Comparison of ENCODE assay signal across 19 mouse cellular contexts in the genomic region with DNA sequence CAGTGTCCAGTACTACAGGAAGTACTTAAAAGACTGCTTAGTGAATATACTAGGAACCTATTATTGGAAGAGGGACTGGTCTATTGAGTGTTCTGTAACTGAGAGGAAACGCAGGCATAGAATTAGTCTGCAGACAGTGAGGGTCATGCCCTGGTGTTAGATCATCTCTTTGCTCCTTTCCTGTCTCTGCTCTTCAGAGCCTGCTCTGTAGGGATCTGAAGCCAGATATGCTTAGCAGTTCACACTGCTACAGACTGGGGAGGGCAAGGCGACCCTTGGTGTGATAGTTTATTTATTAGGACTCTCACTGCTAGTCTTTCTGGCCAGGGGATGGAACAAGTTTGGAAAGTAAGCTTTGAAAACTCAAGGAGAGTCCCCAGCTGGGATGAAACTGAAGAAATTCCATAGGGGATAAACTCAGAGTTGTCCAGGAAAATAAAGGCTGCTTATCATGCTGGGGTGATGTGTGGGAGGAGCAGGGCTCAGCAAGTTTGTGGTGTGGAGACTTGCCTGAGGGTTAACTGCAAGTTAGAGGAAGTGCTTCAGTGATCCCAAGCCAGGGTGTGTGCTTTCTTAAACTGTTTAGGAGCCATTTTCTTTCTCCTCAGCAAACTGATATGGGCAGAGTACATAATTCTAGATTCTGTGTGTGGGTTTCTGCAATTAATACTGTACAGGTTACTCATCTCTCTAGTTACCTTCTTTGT. TPM values are rescaled to one million over a fixed set of nuclear protein-coding genes. Genes with fewer than 3 reads are reported as not detected.
DNase-seq lines count a peak whose midpoint lies in the region; ATAC-seq and TF ChIP-seq lines count a peak whose summit lies in the region.
"Had no signal": no experiment of that assay in that cellular context is flagged by ENCODE, and none has a peak within 500 bp of the region (broad histone marks: within the 10 kb centered on the region; RNA-seq: fewer than 3 reads in every experiment).

No protein-coding gene starts in this region.

- H3K27me3 ChIP-seq in kidney, embryonic 14.5 days (ENCODE audit: control insufficient read depth, insufficient read depth, low read length) = no peaks in the 10 kb centered on the region
- no peaks in the 10 kb centered on the region for H3K27me3 ChIP-seq in midbrain, embryonic 14.5 days (ENCODE audit: control insufficient read depth, insufficient read depth, low read length)
- H3K27me3 ChIP-seq in midbrain, embryonic 10.5 days (ENCODE audit: low read depth, poor library complexity, severe bottlenecking) = no peaks in the 10 kb centered on the region
- H3K27me3 ChIP-seq in stomach, postnatal 0 days (ENCODE audit: control insufficient read depth, insufficient read depth, low read length) = no peaks in the 10 kb centered on the region
- H3K27me3 ChIP-seq in hindbrain, embryonic 13.5 days = no peaks in the 10 kb centered on the region
- H3K27me3 ChIP-seq: embryonic facial prominence, embryonic 12.5 days; limb, embryonic 12.5 days; liver, embryonic 15.5 days had no signal

- H3K4me1 ChIP-seq in kidney, embryonic 14.5 days (ENCODE audit: control insufficient read depth, insufficient read depth, low read length) = peaks cover 7% of the 10 kb centered on the region; the same call in 1 of the 2 replicates
- H3K4me1 ChIP-seq in midbrain, embryonic 14.5 days (ENCODE audit: control insufficient read depth, insufficient read depth, low read length) = no peaks in the 10 kb centered on the region
- H3K4me1 ChIP-seq in midbrain, embryonic 10.5 days = 0 out of 2 replicates have a peak, but pooled peaks cover 5% of the 10 kb centered on the region
- no peaks in the 10 kb centered on the region; the same call in 1 of the 2 replicates for H3K4me1 ChIP-seq in stomach, postnatal 0 days (replicated peaks; ENCODE audit: control insufficient read depth, insufficient read depth)
- no peaks in the 10 kb centered on the region for H3K4me1 ChIP-seq in hindbrain, embryonic 13.5 days (replicated peaks)
- H3K4me1 ChIP-seq: limb, embryonic 12.5 days; liver, embryonic 15.5 days had no signal

- H3K9me3 ChIP-seq in kidney, embryonic 14.5 days (ENCODE audit: control insufficient read depth, low read length) = no peaks in the 10 kb centered on the region
- H3K9me3 ChIP-seq in midbrain, embryonic 14.5 days (ENCODE audit: control insufficient read depth, low read length) = no peaks in the 10 kb centered on the region
- H3K9me3 ChIP-seq in midbrain, embryonic 10.5 days (replicated peaks) = no peaks in the 10 kb centered on the region
- no peaks in the 10 kb centered on the region for H3K9me3 ChIP-seq in stomach, postnatal 0 days (ENCODE audit: control insufficient read depth, low read length)
- H3K9me3 ChIP-seq in hindbrain, embryonic 13.5 days = no peaks in the 10 kb centered on the region
- H3K9me3 ChIP-seq: embryonic facial prominence, embryonic 12.5 days; forebrain, embryonic 10.5 days; limb, embryonic 12.5 days; liver, embryonic 15.5 days had no signal

- ATAC-seq in kidney, embryonic 14.5 days (ENCODE audit: low FRiP score, low TSS enrichment) = peak; percentile 58; the same call in 1 of the 2 replicates
- no peak for ATAC-seq in midbrain, embryonic 14.5 days (ENCODE audit: low FRiP score, low TSS enrichment)
- peak; percentile 75 for ATAC-seq in common myeloid progenitor, adult 5-6 weeks (replicated peaks; ENCODE audit: low read depth, poor library complexity, severe bottlenecking)
- ATAC-seq in stomach, postnatal 0 days (ENCODE audit: low FRiP score, low TSS enrichment) = peak; percentile 26; the same call in 1 of the 2 replicates
- no peak for ATAC-seq in hindbrain, embryonic 13.5 days (ENCODE audit: low FRiP score)
- ATAC-seq: hindbrain, embryonic 16.5 days had no signal

- TF ChIP-seq CTCF in stomach, postnatal 0 days (IDR thresholded peaks at IDR 0.05; ENCODE audit: low read depth) = no peak

- H3K4me3 ChIP-seq in kidney, embryonic 14.5 days (ENCODE audit: low read length) = no peak overlapping the region
- no peak overlapping the region for H3K4me3 ChIP-seq in midbrain, embryonic 14.5 days (replicated peaks; ENCODE audit: low read depth, low read length)
- H3K4me3 ChIP-seq in midbrain, embryonic 10.5 days = no peak overlapping the region
- no peak overlapping the region for H3K4me3 ChIP-seq in stomach, postnatal 0 days (ENCODE audit: low read depth, low read length)
- no peak overlapping the region for H3K4me3 ChIP-seq in hindbrain, embryonic 13.5 days
- H3K4me3 ChIP-seq: embryonic facial prominence, embryonic 12.5 days; forebrain, embryonic 10.5 days; limb, embryonic 12.5 days; liver, embryonic 15.5 days; myocyte had no signal

- whole genome bisulfite sequencing in kidney, embryonic 14.5 days = 21% methylated on average over 2 of the region's 2 CpGs
- 67% methylated on average over 2 of the region's 2 CpGs for WGBS in midbrain, embryonic 14.5 days
- WGBS in midbrain, embryonic 10.5 days = 68% methylated on average over 2 of the region's 2 CpGs
- 31% methylated on average over 2 of the region's 2 CpGs for WGBS in stomach, postnatal 0 days
- WGBS in hindbrain, embryonic 13.5 days = 69% methylated on average over 2 of the region's 2 CpGs

- H3K27ac ChIP-seq in kidney, embryonic 14.5 days (ENCODE audit: low read depth, low read length) = no peak overlapping the region
- no peak overlapping the region for H3K27ac ChIP-seq in midbrain, embryonic 14.5 days (replicated peaks; ENCODE audit: low read depth, low read length)
- H3K27ac ChIP-seq in midbrain, embryonic 10.5 days (replicated peaks) = no peak overlapping the region
- peak overlapping the region; percentile 53 for H3K27ac ChIP-seq in stomach, postnatal 0 days (replicated peaks)
- no peak overlapping the region for H3K27ac ChIP-seq in hindbrain, embryonic 13.5 days
- H3K27ac ChIP-seq: embryonic facial prominence, embryonic 12.5 days; forebrain, embryonic 10.5 days; limb, embryonic 12.5 days; liver, embryonic 15.5 days had no signal

- DNase-seq in kidney, postnatal 14 days = no peak
- peak; percentile 6 for DNase-seq in midbrain, embryonic 14.5 days
- DNase-seq in midbrain, embryonic 10.5 days (ENCODE audit: low spot score) = no peak
- DNase-seq in stomach, postnatal 0 days (ENCODE audit: low spot score) = no peak
- DNase-seq: adrenal gland, postnatal 25 days; cerebellum, postnatal 10 days; thymus, postnatal 14 days had no signal

- no peak overlapping the region for H3K9ac ChIP-seq in kidney, embryonic 14.5 days (ENCODE audit: low read depth, low read length)
- no peak overlapping the region for H3K9ac ChIP-seq in midbrain, embryonic 14.5 days (replicated peaks; ENCODE audit: low read length)
- H3K9ac ChIP-seq in stomach, postnatal 0 days (ENCODE audit: low read length) = no peak overlapping the region
- H3K9ac ChIP-seq in hindbrain, embryonic 13.5 days = no peak overlapping the region
- H3K9ac ChIP-seq: embryonic facial prominence, embryonic 12.5 days; limb, embryonic 12.5 days; liver, embryonic 15.5 days had no signal

- no peaks in the 10 kb centered on the region for H3K36me3 ChIP-seq in kidney, embryonic 14.5 days (ENCODE audit: control insufficient read depth, insufficient read depth, low read length)
- no peaks in the 10 kb centered on the region for H3K36me3 ChIP-seq in midbrain, embryonic 14.5 days (ENCODE audit: control insufficient read depth, insufficient read depth, low read length)
- H3K36me3 ChIP-seq in midbrain, embryonic 10.5 days = no peaks in the 10 kb centered on the region
- H3K36me3 ChIP-seq in stomach, postnatal 0 days (ENCODE audit: control insufficient read depth, insufficient read depth, low read length) = no peaks in the 10 kb centered on the region
- no peaks in the 10 kb centered on the region for H3K36me3 ChIP-seq in hindbrain, embryonic 13.5 days
- H3K36me3 ChIP-seq: embryonic facial prominence, embryonic 12.5 days; forebrain, embryonic 10.5 days; limb, embryonic 12.5 days; liver, embryonic 15.5 days had no signal

- no peak overlapping the region for H3K4me2 ChIP-seq in kidney, embryonic 14.5 days (replicated peaks; ENCODE audit: low read depth, low read length)
- no peak overlapping the region for H3K4me2 ChIP-seq in midbrain, embryonic 14.5 days (ENCODE audit: low read length)
- H3K4me2 ChIP-seq in stomach, postnatal 0 days (replicated peaks; ENCODE audit: low read depth) = no peak overlapping the region
- H3K4me2 ChIP-seq in hindbrain, embryonic 13.5 days = no peak overlapping the region
- H3K4me2 ChIP-seq: embryonic facial prominence, embryonic 12.5 days; limb, embryonic 12.5 days; liver, embryonic 15.5 days; midbrain, embryonic 11.5 days had no signal

- TF ChIP-seq EP300 in stomach, postnatal 0 days (optimal IDR thresholded peaks at IDR 0.05) = no peak

RNA-seq across cellular contexts. Expression of gene P2ry14, which starts 16.7 kb away (rescaled TPM):
- polyA plus RNA-seq in kidney, embryonic 14.5 days (2014; fragmentation: Nextera tagmentation; extraction: Ambion mirVana) = 1.8 and 2.3 TPM in 2 replicates
- polyA plus RNA-seq in midbrain, embryonic 14.5 days (2014; fragmentation: Nextera tagmentation; extraction: Ambion mirVana) = 2.9 and 4.1 TPM in 2 replicates
- 1.7 and 1.8 TPM in 2 replicates for polyA plus RNA-seq in midbrain, embryonic 10.5 days (2016; fragmentation: Nextera tagmentation; extraction: Ambion mirVana)
- total RNA-seq in common myeloid progenitor, adult 5-6 weeks (2017) = 18.9 and 22.0 TPM in 2 replicates
- 9.8 and 13.4 TPM in 2 replicates for polyA plus RNA-seq in stomach, postnatal 0 days (2015; fragmentation: Nextera tagmentation; extraction: Ambion mirVana)
- 3.0 and 3.8 TPM in 2 replicates for polyA plus RNA-seq in hindbrain, embryonic 13.5 days (2015; fragmentation: Nextera tagmentation; extraction: Ambion mirVana)

RNA-seq across cellular contexts. Expression of gene Gpr87, which starts 24.8 kb away (rescaled TPM):
- 0.34 TPM in 1 of 2 replicates, not detected in the other for polyA plus RNA-seq in kidney, embryonic 14.5 days (2014; fragmentation: Nextera tagmentation; extraction: Ambion mirVana)
- polyA plus RNA-seq in midbrain, embryonic 14.5 days (2014; fragmentation: Nextera tagmentation; extraction: Ambion mirVana) = 0.20 and 0.26 TPM in 2 replicates
- 0.12 and 0.16 TPM in 2 replicates for polyA plus RNA-seq in midbrain, embryonic 10.5 days (2016; fragmentation: Nextera tagmentation; extraction: Ambion mirVana)
- 0.14 TPM in 1 of 2 replicates, not detected in the other for total RNA-seq in common myeloid progenitor, adult 5-6 weeks (2017)
- polyA plus RNA-seq in stomach, postnatal 0 days (2015; fragmentation: Nextera tagmentation; extraction: Ambion mirVana) = 46.9 and 49.3 TPM in 2 replicates
- 0.29 TPM in 1 of 2 replicates, not detected in the other for polyA plus RNA-seq in hindbrain, embryonic 13.5 days (2015; fragmentation: Nextera tagmentation; extraction: Ambion mirVana)
- total RNA-seq: adrenal gland, postnatal 25 days; layer of hippocampus, adult 18-20 months; left cerebral cortex, adult 18-20 months had no signal
- polyA plus RNA-seq: liver, embryonic 15.5 days; myocyte had no signal

RNA-seq across cellular contexts. Expression of gene P2ry13, which starts 40.6 kb away (rescaled TPM):
- polyA plus RNA-seq in kidney, embryonic 14.5 days (2014; fragmentation: Nextera tagmentation; extraction: Ambion mirVana) = 0.14 and 0.62 TPM in 2 replicates
- polyA plus RNA-seq in midbrain, embryonic 14.5 days (2014; fragmentation: Nextera tagmentation; extraction: Ambion mirVana) = 0.85 and 1.4 TPM in 2 replicates
- 0.51 and 0.62 TPM in 2 replicates for polyA plus RNA-seq in midbrain, embryonic 10.5 days (2016; fragmentation: Nextera tagmentation; extraction: Ambion mirVana)
- total RNA-seq in common myeloid progenitor, adult 5-6 weeks (2017) = 0.58 and 0.91 TPM in 2 replicates
- polyA plus RNA-seq in stomach, postnatal 0 days (2015; fragmentation: Nextera tagmentation; extraction: Ambion mirVana) = 1.6 and 1.7 TPM in 2 replicates
- polyA plus RNA-seq in hindbrain, embryonic 13.5 days (2015; fragmentation: Nextera tagmentation; extraction: Ambion mirVana) = 1.2 and 1.7 TPM in 2 replicates
- polyA plus RNA-seq: myocyte had no signal

Comparison
In these comparisons a context has a peak if more than half of its experiments do, and no peak if none do; other contexts are left out.
1. ATAC-seq: peak in kidney, embryonic 14.5 days (single experiment), common myeloid progenitor, adult 5-6 weeks (single experiment) and stomach, postnatal 0 days (single experiment); none in midbrain, embryonic 14.5 days (single experiment) and hindbrain, embryonic 13.5 days (single experiment).
2. RNA of gene Gpr87, which starts 24.8 kb away (polyA plus RNA-seq): 46.9 to 49.3 TPM in stomach, postnatal 0 days; 0.34 TPM in kidney, embryonic 14.5 days, 0.29 TPM in hindbrain, embryonic 13.5 days, 0.20 to 0.26 TPM in midbrain, embryonic 14.5 days and 0.12 to 0.16 TPM in midbrain, embryonic 10.5 days; every median in the first group is over 10 times any median in the second.